Mouse (Mus musculus) lung, postnatal 4 days (tissue): Measurements from ENCODE around the gene Ngp.
"Not testable (repeated sequence)": the region's sequence is repeated elsewhere in the genome, so short reads cannot be mapped to it uniquely, and the experiment has no call there.

Source experiments
- DNase-seq, 2 experiments: peaks; one replicate each; pipeline ENCODE4 v3.0.0; 2021

Ngp gene

DNA sequence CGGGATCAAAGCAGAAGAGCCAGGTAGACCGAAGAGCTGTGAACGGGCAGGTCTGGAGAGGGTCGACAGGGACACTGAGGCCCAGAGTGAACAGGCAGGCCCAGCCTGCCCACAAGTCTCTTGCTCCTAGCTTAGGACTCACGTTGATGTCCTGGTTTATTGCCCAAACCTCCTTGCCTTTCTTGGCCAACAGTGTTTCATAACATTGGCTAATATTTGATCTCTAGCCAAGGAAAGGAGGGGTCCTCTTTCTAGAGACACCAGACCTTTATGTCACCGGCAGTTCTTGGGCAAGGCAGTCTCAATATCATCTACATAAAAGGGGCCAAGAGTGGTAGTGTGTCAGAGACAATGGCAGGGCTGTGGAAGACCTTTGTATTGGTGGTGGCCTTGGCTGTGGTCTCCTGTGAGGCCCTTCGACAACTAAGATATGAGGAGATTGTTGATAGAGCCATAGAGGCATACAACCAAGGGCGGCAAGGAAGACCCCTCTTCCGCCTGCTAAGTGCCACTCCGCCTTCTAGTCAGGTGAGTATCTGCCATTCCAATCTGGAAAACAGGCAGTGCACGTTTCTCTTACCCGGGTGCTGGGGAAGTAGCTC, at the start of gene Ngp:
Ngp (plus strand) TSS at position 237 of the 602 bp plus-strand sequence.
- no peak for DNase-seq

DNA sequence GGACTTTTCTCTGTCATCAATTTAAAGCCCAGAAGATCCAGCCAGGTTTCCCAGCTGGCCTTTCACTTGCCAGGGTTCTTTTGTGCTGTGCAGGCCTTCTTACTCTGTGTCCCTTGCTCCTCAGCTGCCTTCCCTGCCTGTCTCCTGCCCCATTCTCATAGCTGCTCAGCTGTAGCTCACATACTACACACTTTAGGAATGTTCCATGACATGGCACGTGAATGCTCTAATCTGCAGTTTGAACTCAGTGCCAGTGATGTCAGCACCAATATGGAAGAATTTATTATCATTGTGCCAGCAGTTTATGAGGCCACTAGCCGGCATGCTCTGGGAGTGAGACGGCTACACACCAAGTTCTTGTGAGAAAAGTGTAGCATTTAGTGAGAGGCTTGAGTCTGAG, 49.7 kb upstream of the Ngp start:
- DNase-seq: no peak

GRCm38 (mm10) chr9:110373871-110374270, 45.7 kb upstream of the Ngp start:
- no peak for DNase-seq

GRCm38 (mm10) chr9:110375668-110376067, 43.9 kb upstream of the Ngp start:
- no peak for DNase-seq

GRCm38 (mm10) chr9:110377655-110378054, 41.9 kb upstream of the Ngp start:
- DNase-seq: not testable (repeated sequence)

GRCm38 (mm10) chr9:110379361-110379760, 40.2 kb upstream of the Ngp start:
- DNase-seq: no peak

GRCm38 (mm10) chr9:110380662-110381061, 38.9 kb upstream of the Ngp start:
- no peak for DNase-seq

DNA sequence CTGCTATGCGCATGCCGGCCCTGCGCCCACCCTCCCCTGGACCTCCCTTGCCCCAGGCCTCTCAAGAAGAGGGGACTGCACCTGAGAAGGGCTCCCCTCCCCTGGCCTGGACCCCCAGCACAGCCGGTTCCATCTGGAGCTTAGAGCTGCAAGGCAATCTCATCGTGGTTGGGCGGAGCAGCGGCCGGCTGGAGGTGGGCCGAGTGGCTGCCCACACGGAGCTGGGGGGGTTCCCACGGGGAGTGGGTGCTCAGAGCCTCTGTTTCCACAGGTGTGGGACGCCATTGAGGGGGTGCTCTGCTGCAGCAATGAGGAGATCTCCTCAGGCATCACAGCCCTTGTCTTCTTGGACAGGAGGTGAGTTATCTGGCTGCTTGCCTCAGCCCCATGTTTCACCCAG, 38.3 kb upstream of the Ngp start:
- no peak for DNase-seq

- DNase-seq: no peak
These were observed 35.1 kb upstream of the Ngp start for GRCm38 (mm10) chr9:110384369-110384929.

DNA sequence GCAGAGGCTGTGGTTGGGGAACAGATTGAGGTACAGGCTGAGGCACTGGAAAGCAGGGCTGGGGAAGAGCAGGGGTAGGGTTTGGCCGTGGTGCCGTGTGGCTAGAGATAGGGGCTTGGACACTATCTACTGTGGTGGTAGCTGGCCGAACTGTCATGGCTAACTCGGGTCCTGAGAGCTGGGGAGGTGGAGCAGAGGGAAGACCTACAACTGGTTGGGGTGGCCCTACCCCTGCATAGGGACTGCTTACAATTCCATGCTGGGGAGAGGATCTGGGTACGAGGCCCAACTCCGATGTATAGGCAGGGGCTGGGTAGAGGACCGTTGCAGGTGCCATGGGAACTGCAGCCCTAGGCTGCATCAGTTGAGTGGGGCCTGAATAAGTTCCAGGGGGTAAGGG, 31.5 kb upstream of the Ngp start:
- DNase-seq: no peak

GRCm38 (mm10) chr9:110390843-110391242, 28.7 kb upstream of the Ngp start:
- DNase-seq: no peak

DNA sequence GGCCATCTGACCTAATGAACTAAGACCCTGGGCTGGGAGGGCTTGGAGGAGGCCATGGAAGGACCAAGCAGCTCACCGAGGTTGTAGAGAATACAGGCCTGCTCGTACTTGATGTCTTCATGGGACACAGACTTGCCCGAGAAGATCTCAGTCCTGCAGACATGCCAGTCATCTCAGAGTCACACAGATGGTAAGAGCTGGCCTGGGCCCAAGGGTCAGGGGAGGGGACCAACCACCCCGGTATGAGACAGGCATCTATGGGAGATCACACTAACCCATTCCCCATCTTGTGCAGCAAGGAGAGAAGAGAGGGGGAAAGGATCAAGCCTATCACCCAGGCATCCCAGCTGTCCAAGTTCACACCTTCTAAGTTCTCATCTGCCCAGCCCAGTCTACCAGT, 26.3 kb upstream of the Ngp start:
- DNase-seq: no peak

DNA sequence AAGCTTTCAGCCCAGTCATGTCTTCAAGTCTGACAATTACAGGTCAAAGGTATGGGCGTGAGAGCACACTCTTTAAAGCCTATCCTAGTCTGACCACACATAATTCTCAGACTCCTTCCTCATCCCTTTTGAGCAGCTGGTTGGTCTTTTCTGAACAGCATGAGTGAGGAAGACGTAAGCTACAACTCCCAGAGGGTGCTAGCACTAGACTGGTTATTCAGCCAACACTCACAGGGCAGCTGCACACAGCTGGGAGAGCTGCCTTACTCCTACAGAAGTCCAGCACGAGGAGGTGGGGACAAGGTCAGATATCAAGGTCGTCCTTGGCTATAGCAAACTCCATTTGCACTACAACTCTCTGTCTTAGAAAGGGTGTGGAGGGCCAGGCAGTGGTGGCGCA, 18.9 kb upstream of the Ngp start:
- peak; percentile 40 to 74 for DNase-seq

GRCm38 (mm10) chr9:110402731-110403130, 16.8 kb upstream of the Ngp start:
- DNase-seq: no peak

GRCm38 (mm10) chr9:110403240-110403639, 16.3 kb upstream of the Ngp start:
- DNase-seq: not testable (repeated sequence)

- DNase-seq: no peak
These were observed 12.0 kb upstream of the Ngp start for GRCm38 (mm10) chr9:110407311-110408098.

- peak; percentile 96 to 97 for DNase-seq
These were observed 11.3 kb upstream of the Ngp start, which contains the start of gene Ptpn23 for GRCm38 (mm10) chr9:110408099-110408773. TSS of gene Ptpn23 (minus strand) at chr9:110408213.

DNA sequence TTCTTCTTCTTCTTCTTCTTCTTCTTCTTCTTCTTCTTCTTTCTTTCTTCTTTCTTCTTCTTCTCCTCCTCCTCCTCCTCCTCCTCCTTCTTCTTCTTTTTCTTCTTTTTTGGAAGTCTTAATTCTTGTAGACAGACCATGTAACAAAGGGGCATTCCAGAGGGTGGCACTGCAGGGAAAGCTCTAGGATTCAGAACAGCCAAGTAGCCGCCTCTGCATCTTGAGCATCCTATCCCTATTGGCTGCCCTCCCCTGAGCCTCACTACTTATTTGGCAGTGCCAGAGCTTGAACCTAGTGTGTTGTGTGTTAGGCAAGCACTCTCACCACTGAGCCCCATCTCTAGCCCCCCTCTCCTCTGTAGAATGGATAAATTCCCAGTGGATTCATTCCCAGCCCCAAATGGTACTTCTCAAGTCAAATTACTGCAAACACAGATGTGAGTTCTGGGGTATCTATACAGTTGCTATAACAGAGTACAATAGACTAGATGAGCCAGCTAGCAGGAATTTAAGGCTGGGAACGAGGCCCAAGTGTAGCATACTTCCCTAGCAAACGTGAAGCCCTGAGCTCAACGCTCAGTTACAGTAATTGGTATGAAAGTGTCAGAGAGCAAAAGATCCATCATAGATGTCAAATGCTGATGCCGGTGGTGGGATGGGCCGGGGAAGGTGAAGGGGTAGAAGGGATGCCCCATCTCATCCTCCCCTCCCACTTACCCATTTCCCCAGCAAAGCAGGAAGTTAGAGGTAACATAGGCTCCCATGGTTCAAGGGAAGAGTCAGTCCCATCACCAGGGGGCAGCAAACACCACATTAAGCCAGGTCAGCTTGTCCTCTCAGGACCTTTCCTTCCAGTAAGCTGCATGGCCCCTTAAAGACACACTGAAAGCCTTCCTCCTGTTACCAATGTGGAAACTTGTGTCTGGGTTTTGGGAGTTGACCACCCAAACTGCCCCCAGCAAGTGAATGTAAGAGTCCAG, 8.3 kb upstream of the Ngp start:
- peak; percentile 83 to 90 for DNase-seq

- peak; percentile 52 to 72 for DNase-seq
These were observed 6.6 kb upstream of the Ngp start for GRCm38 (mm10) chr9:110412926-110413325.

DNA sequence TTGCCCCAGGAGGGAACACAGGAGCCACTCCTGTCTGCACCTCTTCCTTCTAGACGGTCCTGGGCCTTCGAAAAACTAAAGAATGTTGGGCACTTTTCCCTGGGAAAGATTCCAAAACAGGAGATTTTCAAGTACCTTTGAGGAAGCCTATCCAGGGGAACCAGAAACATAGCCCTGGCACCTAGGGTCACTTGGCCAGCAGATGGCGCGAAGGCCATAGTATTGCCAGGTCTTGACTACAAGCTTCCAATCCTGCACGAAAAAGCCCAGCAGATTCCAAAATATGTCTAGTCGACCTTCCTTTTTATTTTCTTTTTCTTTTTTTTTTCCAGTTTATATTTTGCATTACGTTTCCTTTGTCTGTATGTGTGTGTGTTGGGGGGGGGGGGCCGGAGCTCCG, 5.8 kb upstream of the Ngp start:
- DNase-seq: peak; percentile 82 to 83

GRCm38 (mm10) chr9:110431241-110431640, 11.7 kb downstream of the Ngp start:
- DNase-seq: no peak

GRCm38 (mm10) chr9:110433045-110433444, 13.5 kb downstream of the Ngp start:
- no peak for DNase-seq
